Mouse (Mus musculus): ENCODE data around the gene Cdkn1b. TPM values are rescaled to one million over a fixed set of nuclear protein-coding genes. Genes with fewer than 3 reads are reported as not detected.
A peak's percentile ranks its signal among the peaks of the same experiment; 100 is the strongest.

Cdkn1b gene
- polyA plus RNA-seq, 1 experiment from 2014 or later: 20.4 TPM

GRCm38 (mm10) chr6:134887008-134887407 is 33.2 kb upstream of the Cdkn1b start:
- 52% methylated on average over 5 of the region's 5 CpGs for WGBS
- H3K9ac ChIP-seq: no peak overlapping the region
- H3K4me2 ChIP-seq (replicated peaks): no peak overlapping the region
- H3K36me3 ChIP-seq: no peaks in the 10 kb centered on the region
- H3K27me3 ChIP-seq: 0 out of 2 replicates have a peak, but pooled peaks cover 6% of the 10 kb centered on the region
- peaks cover 13% of the 10 kb centered on the region for H3K4me1 ChIP-seq
- ATAC-seq (ENCODE audit: low FRiP score, low read depth): no peak
- H3K9me3 ChIP-seq: no peaks in the 10 kb centered on the region
- no peak overlapping the region for H3K27ac ChIP-seq
- H3K4me3 ChIP-seq: no peak overlapping the region

GRCm38 (mm10) chr6:134887711-134888449 is 32.3 kb upstream of the Cdkn1b start:
- peak overlapping the region; percentile 27 for H3K4me2 ChIP-seq (replicated peaks)

GRCm38 (mm10) chr6:134888563-134889017 is 31.6 kb upstream of the Cdkn1b start:
- peaks cover 13% of the 10 kb centered on the region for H3K4me1 ChIP-seq
- H3K9ac ChIP-seq: no peak overlapping the region
- ATAC-seq (ENCODE audit: low FRiP score, low read depth): no peak
- no peaks in the 10 kb centered on the region for H3K36me3 ChIP-seq
- no peak overlapping the region for H3K4me3 ChIP-seq
- H3K27ac ChIP-seq: no peak overlapping the region
- no peaks in the 10 kb centered on the region for H3K9me3 ChIP-seq
- 7% methylated on average over 4 of the region's 4 CpGs for WGBS
- H3K27me3 ChIP-seq: 0 out of 2 replicates have a peak, but pooled peaks cover 6% of the 10 kb centered on the region
- no peak overlapping the region for H3K4me2 ChIP-seq (replicated peaks)

More at GRCm38 (mm10) chr6:134887711-134888449, 32.3 kb upstream of the Cdkn1b start:
- H3K9me3 ChIP-seq: no peaks in the 10 kb centered on the region
- no peak overlapping the region for H3K27ac ChIP-seq
- ATAC-seq (ENCODE audit: low FRiP score, low read depth): peak; percentile 54; the same call in 1 of the 2 replicates
- H3K36me3 ChIP-seq: no peaks in the 10 kb centered on the region
- WGBS: 3% methylated on average over 10 of the region's 10 CpGs
- peaks cover 13% of the 10 kb centered on the region for H3K4me1 ChIP-seq
- no peak overlapping the region for H3K9ac ChIP-seq
- H3K27me3 ChIP-seq: 0 out of 2 replicates have a peak, but pooled peaks cover 6% of the 10 kb centered on the region
- no peak overlapping the region for H3K4me3 ChIP-seq

DNA sequence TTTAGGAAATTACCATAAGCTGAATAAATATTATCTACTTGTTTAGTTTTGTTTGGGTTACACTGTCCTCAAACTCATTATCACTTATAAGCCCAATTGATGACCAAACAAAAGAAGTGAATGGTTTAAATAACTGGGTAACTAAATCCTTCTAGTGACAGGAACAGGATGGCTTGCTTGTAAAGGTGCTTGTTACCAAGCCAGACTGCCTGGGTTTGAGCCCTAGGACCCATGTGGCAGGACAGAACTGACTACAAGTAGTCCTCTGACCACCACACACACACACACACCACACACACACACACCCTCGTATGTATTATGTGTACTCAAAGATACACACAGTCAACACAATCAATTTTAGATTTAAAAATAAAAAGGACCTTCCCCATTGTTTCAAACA is 30.4 kb upstream of the Cdkn1b start:
- WGBS: 85% methylated on average over 1 of the region's 1 CpGs
- no peak for ATAC-seq (ENCODE audit: low FRiP score, low read depth)
- H3K9me3 ChIP-seq: no peaks in the 10 kb centered on the region
- H3K4me2 ChIP-seq (replicated peaks): no peak overlapping the region
- peaks cover 13% of the 10 kb centered on the region for H3K4me1 ChIP-seq
- no peak overlapping the region for H3K9ac ChIP-seq
- H3K4me3 ChIP-seq: no peak overlapping the region
- H3K27ac ChIP-seq: no peak overlapping the region
- 0 out of 2 replicates have a peak, but pooled peaks cover 6% of the 10 kb centered on the region for H3K27me3 ChIP-seq
- H3K36me3 ChIP-seq: no peaks in the 10 kb centered on the region

- Histone ChIP-seq H3K4me2 (replicated peaks) (no peak overlapping the region), H3K9ac (no peak overlapping the region), H3K36me3 (no peaks in the 10 kb centered on the region), H3K4me1 (peaks cover 13% of the 10 kb centered on the region), H3K9me3 (no peaks in the 10 kb centered on the region), H3K27ac (no peak overlapping the region), H3K4me3 (no peak overlapping the region), H3K27me3 (0 out of 2 replicates have a peak, but pooled peaks cover 6% of the 10 kb centered on the region)
- WGBS: 71% methylated on average over 7 of the region's 7 CpGs
- ATAC-seq (ENCODE audit: low FRiP score, low read depth): no peak
These were observed 29.8 kb upstream of the Cdkn1b start for GRCm38 (mm10) chr6:134890436-134890835.

- Histone ChIP-seq H3K4me3 (peak overlapping the region; percentile 53), H3K4me1 (peaks cover 4% of the 10 kb centered on the region; the same call in 1 of the 2 replicates), H3K9ac (peak overlapping the region; percentile 79), H3K36me3 (no peaks in the 10 kb centered on the region), H3K9me3 (no peaks in the 10 kb centered on the region; the same call in 1 of the 2 replicates), H3K4me2 (replicated peaks) (peak overlapping the region; percentile 65), H3K27me3 (no peaks in the 10 kb centered on the region), H3K27ac (no peak overlapping the region)
- 59% methylated on average over 15 of the region's 15 CpGs for WGBS
- no peak for ATAC-seq (ENCODE audit: low FRiP score, low read depth)
These were observed 23.4 kb upstream of the Cdkn1b start for GRCm38 (mm10) chr6:134896570-134897436.

DNA sequence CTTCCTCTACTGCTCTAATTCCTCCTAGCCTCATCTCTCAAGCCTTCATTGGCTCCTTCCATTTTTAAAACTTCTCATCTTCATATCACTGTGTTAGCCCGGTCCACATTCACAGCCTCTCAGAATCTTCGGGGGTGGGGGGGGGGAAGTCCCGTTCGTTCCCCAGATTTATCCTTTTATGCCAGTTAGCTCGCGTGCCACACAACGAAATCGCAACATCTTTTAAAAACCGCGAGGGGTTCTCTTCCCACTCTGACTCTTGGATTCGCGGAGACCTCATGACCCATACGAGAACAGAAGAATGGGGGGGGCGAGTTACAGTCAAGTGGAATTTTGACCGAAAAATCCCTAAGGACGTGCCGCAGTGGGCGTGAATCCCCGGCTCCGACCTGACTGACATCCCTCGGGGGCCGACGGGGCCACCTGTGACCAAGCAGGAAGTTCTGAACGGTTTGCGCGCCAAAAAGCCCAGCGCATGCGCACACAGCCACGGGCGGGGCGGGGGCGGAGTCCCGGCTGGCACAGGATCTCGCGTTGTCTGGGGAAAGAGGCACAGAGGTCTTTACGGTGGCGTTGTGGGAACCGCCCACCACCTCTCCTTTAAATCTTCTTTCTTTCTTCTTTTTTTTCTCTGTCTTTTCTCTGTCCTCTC is 22.6 kb upstream of the Cdkn1b start:
- H3K4me2 ChIP-seq (replicated peaks): peak overlapping the region; percentile 65
- peak overlapping the region; percentile 79 for H3K9ac ChIP-seq
- H3K4me3 ChIP-seq: peak overlapping the region; percentile 53
- WGBS: under 1% methylated on average over 38 of the region's 38 CpGs
- H3K27ac ChIP-seq: peak overlapping the region; percentile 100
- no peaks in the 10 kb centered on the region for H3K27me3 ChIP-seq
- ATAC-seq (ENCODE audit: low FRiP score, low read depth): peak; percentile 93
- peaks cover 4% of the 10 kb centered on the region; the same call in 1 of the 2 replicates for H3K4me1 ChIP-seq
- no peaks in the 10 kb centered on the region for H3K36me3 ChIP-seq
- H3K9me3 ChIP-seq: no peaks in the 10 kb centered on the region; the same call in 1 of the 2 replicates

DNA sequence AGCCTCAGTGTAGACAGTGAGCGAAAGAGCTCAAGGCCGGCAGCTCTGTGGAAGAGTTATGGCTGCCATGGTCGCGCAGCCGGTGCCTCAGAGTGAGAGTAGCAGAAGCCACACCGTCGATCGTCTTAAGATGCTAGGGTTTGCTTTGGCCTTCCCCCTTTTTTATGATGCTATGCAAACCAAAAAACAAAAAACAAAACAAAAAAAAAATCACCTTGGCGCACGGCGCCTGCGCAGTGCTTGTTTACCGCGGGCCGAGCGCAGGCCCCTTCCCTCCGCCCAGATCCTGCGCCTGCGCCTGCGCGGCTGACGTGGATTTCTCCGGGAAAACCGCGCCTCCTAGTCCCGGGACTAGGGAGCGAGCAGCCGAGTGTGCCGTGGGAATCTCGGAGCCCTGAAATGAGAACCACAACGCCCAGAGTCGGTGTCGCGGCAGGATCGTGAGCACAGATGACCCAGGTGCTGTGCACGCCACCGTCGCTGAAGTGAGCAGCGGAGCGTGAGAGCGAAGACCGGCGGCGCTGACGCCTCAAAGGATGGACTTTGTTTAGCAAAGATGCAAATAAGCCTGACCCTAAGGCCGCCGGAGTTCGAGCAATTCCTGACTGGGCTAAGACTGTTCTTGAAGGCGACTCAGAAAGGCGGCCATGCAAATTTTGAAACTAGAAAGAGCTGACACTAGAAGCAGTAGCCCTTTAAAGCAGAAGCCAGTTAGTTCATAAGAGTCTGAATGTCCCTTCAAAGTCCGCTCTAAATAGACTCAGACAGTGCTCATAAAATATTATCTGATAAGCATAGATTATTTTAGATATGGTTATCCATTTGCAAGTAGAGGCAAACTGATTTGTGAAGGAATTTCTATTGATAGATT is 21.9 kb upstream of the Cdkn1b start, which contains the start of gene Gpr19:
Gene Gpr19, minus strand, starts transcription at position 484 of the 871 bp plus-strand sequence.
- H3K4me1 ChIP-seq: peaks cover 4% of the 10 kb centered on the region; the same call in 1 of the 2 replicates
- WGBS: under 1% methylated on average over 51 of the region's 51 CpGs

GRCm38 (mm10) chr6:134903368-134903767 is 16.8 kb upstream of the Cdkn1b start:
- 72% methylated on average over 3 of the region's 4 CpGs for WGBS

More for the DNA sequence above, 21.9 kb upstream of the Cdkn1b start, which contains the start of gene Gpr19:
- no peaks in the 10 kb centered on the region for H3K36me3 ChIP-seq
- H3K9me3 ChIP-seq: no peaks in the 10 kb centered on the region; the same call in 1 of the 2 replicates
- no peaks in the 10 kb centered on the region for H3K27me3 ChIP-seq
- H3K27ac ChIP-seq: peak within 1 kb of the TSS; percentile 100
- peak within 1 kb of the TSS; percentile 53 for H3K4me3 ChIP-seq
- H3K9ac ChIP-seq: peak within 1 kb of the TSS; percentile 79
- peak within 1 kb of the TSS; percentile 65 for H3K4me2 ChIP-seq (replicated peaks)
- peak; percentile 93 for ATAC-seq (ENCODE audit: low FRiP score, low read depth)

GRCm38 (mm10) chr6:134903891-134904884 is 16.0 kb upstream of the Cdkn1b start:
- H3K4me1 ChIP-seq: peaks cover 2% of the 10 kb centered on the region; the same call in 1 of the 2 replicates
- H3K27ac ChIP-seq: no peak overlapping the region
- ATAC-seq (ENCODE audit: low FRiP score, low read depth): no peak
- H3K4me3 ChIP-seq: no peak overlapping the region
- H3K27me3 ChIP-seq: no peaks in the 10 kb centered on the region
- no peak overlapping the region for H3K9ac ChIP-seq
- WGBS: 87% methylated on average over 10 of the region's 10 CpGs
- H3K4me2 ChIP-seq (replicated peaks): no peak overlapping the region
- no peaks in the 10 kb centered on the region; the same call in 1 of the 2 replicates for H3K9me3 ChIP-seq
- H3K36me3 ChIP-seq: no peaks in the 10 kb centered on the region

More at GRCm38 (mm10) chr6:134903368-134903767, 16.8 kb upstream of the Cdkn1b start:
- no peak overlapping the region for H3K9ac ChIP-seq
- peaks cover 4% of the 10 kb centered on the region; the same call in 1 of the 2 replicates for H3K4me1 ChIP-seq
- no peak for ATAC-seq (ENCODE audit: low FRiP score, low read depth)
- H3K27me3 ChIP-seq: no peaks in the 10 kb centered on the region
- H3K27ac ChIP-seq: no peak overlapping the region
- H3K9me3 ChIP-seq: no peaks in the 10 kb centered on the region; the same call in 1 of the 2 replicates
- H3K4me3 ChIP-seq: no peak overlapping the region
- H3K4me2 ChIP-seq (replicated peaks): no peak overlapping the region
- H3K36me3 ChIP-seq: no peaks in the 10 kb centered on the region
